Mouse (Mus musculus) ES-E14 (cell line): ENCODE measurements around the gene Foxe1. TPM values are rescaled to one million over a fixed set of nuclear protein-coding genes. Genes with fewer than 3 reads are reported as not detected.

Source experiments
- DNase-seq: peaks from one replicate; pipeline ENCODE4 v3.0.0-alpha.2; 2013; ENCODE audit warnings: low read depth, low spot score
- H3K27ac ChIP-seq: 2 replicates; pipeline ENCODE4 v1.5.1; 2012; ENCODE audit warnings: low read depth, mild to moderate bottlenecking, low read length, moderate library complexity, mixed read lengths; ENCODE audit not compliant: poor library complexity, insufficient read depth, severe bottlenecking
- H3K36me3 ChIP-seq: 2 replicates; pipeline ENCODE4 v1.6.1; 2012; ENCODE audit warnings: mild to moderate bottlenecking, low read length, moderate library complexity, mixed read lengths; ENCODE audit not compliant: control insufficient read depth, poor library complexity, insufficient read depth, severe bottlenecking
- H3K4me1 ChIP-seq, 2 experiments: fragments of 150-350 bp in 1 of 2; sonication (generic) in 1 of 2; 2 replicates each; pipeline ENCODE4 v1.6.1; 2012; ENCODE audit warnings: low read length in 2 of 2, mild to moderate bottlenecking in 1 of 2, mixed read lengths in 1 of 2; ENCODE audit not compliant: control insufficient read depth in 2 of 2, insufficient read depth in 2 of 2, poor library complexity in 1 of 2
- H3K4me3 ChIP-seq, 2 experiments: fragments of 150-350 bp in 1 of 2; sonication (generic) in 1 of 2; 2 replicates each; pipeline ENCODE4 v1.5.1; 2012; ENCODE audit warnings: low read length in 2 of 2, low read depth in 1 of 2, mild to moderate bottlenecking in 1 of 2, mixed read lengths in 1 of 2; ENCODE audit not compliant: insufficient read depth in 1 of 2, poor library complexity in 1 of 2, severe bottlenecking in 1 of 2
- H3K9ac ChIP-seq: 2 replicates; pipeline ENCODE4 v1.6.1; 2012; ENCODE audit warnings: low read depth, mild to moderate bottlenecking, low read length, mixed read lengths; ENCODE audit not compliant: poor library complexity, insufficient read depth, severe bottlenecking
- H3K9me3 ChIP-seq: fragments of 150-350 bp; sonication (generic); 2 replicates; pipeline ENCODE4 v1.6.1; 2012; ENCODE audit warnings: low read depth, mild to moderate bottlenecking, low read length; ENCODE audit not compliant: control insufficient read depth, insufficient read depth
- CHD2 ChIP-seq: IDR thresholded peaks from 2 replicates; pipeline ENCODE4 v1.6.1; 2014; ENCODE audit warnings: mild to moderate bottlenecking, low read depth, low read length, inconsistent platforms
- HCFC1 ChIP-seq: IDR thresholded peaks from 2 replicates; pipeline ENCODE4 v1.6.1; 2012; ENCODE audit warnings: low read length, inconsistent platforms, borderline replicate concordance; ENCODE audit not compliant: insufficient read depth
- MAFK ChIP-seq: IDR thresholded peaks from 2 replicates; pipeline ENCODE4 v1.6.1; 2014; ENCODE audit warnings: mild to moderate bottlenecking, low read depth, low read length, inconsistent platforms; ENCODE audit not compliant: insufficient read depth
- ZC3H11A ChIP-seq: IDR thresholded peaks from 2 replicates; pipeline ENCODE4 v1.6.1; 2012; ENCODE audit warnings: low read depth, mild to moderate bottlenecking, inconsistent platforms, low read length, borderline replicate concordance
- ZNF384 ChIP-seq: IDR thresholded peaks from 2 replicates; pipeline ENCODE4 v1.6.1; 2012; ENCODE audit warnings: low read depth, low read length, inconsistent platforms
- in situ Hi-C, 2 experiments: fragments of 600-800 bp; cut with MboI; formaldehyde crosslinking; loops; one replicate each; pipeline ENCODE4 v1.15.1; 2025; ENCODE audit warnings: low sequenced_read_pairs in 2 of 2, inconsistent platforms in 1 of 2; ENCODE audit not compliant: unreplicated experiment in 2 of 2
- total RNA-seq: library from RNA; depleted of rRNA; stranded (reverse); fragments of 300-350 nt; gene quantifications from 2 replicates; pipeline ENCODE4 v1.2.3, GENCODE M21; 2012

Foxe1 gene
- total RNA-seq, 1 experiment = 0.22 TPM

- H3K9ac ChIP-seq = no peak overlapping the region
- H3K27ac ChIP-seq = no peak overlapping the region
- no peaks in the 10 kb centered on the region for H3K9me3 ChIP-seq
- H3K4me1 ChIP-seq = no peaks in the 10 kb centered on the region
- no peak overlapping the region for H3K4me3 ChIP-seq
- DNase-seq = no peak
- TF ChIP-seq MAFK (no peak), ZC3H11A (no peak), HCFC1 (no peak), ZNF384 (no peak), CHD2 (no peak)
- in situ Hi-C loops = loop anchor here in 1 of 2 experiments (10.0 kb wide), 1 partner anchor 160 kb away; no protein-coding TSS in a partner anchor
- H3K36me3 ChIP-seq = no peaks in the 10 kb centered on the region
These were observed 21.0 kb downstream of the Foxe1 start for GRCm38 (mm10) chr4:46364360-46364759.

GRCm38 (mm10) chr4:46367487-46367959, 24.1 kb downstream of the Foxe1 start:
- no peak overlapping the region for H3K27ac ChIP-seq
- H3K36me3 ChIP-seq = no peaks in the 10 kb centered on the region
- peaks cover 0 to 6% of the 10 kb centered on the region in 2 experiments; a peak in 1 of 4 replicates for H3K4me1 ChIP-seq
- no peak overlapping the region; a peak in 1 of 4 replicates for H3K4me3 ChIP-seq
- TF ChIP-seq ZNF384 (no peak), CHD2 (no peak), HCFC1 (no peak), MAFK (no peak), ZC3H11A (no peak)
- no peak for DNase-seq
- in situ Hi-C loops = loop anchor here in 1 of 2 experiments (10.0 kb wide), 1 partner anchor 163 kb away; no protein-coding TSS in a partner anchor
- H3K9me3 ChIP-seq = no peaks in the 10 kb centered on the region
- no peak overlapping the region for H3K9ac ChIP-seq

- peaks cover 0 to 6% of the 10 kb centered on the region in 2 experiments; a peak in 1 of 4 replicates for H3K4me1 ChIP-seq
- H3K27ac ChIP-seq = no peak overlapping the region
- TF ChIP-seq HCFC1 (no peak), ZNF384 (no peak), MAFK (no peak), ZC3H11A (no peak), CHD2 (no peak)
- no peaks in the 10 kb centered on the region for H3K36me3 ChIP-seq
- no peak overlapping the region for H3K9ac ChIP-seq
- in situ Hi-C loops = loop anchor here in 1 of 2 experiments (10.0 kb wide), 1 partner anchor 164 kb away; no protein-coding TSS in a partner anchor
- H3K4me3 ChIP-seq = no peak overlapping the region
- no peaks in the 10 kb centered on the region for H3K9me3 ChIP-seq
- DNase-seq = no peak
These were observed 25.7 kb downstream of the Foxe1 start for GRCm38 (mm10) chr4:46369070-46369469.

- 0 out of 4 replicates have a peak overlapping the region, but pooled peaks of 1 of the 2 experiments have one; percentile 6 for H3K4me3 ChIP-seq
- H3K27ac ChIP-seq = no peak overlapping the region
- H3K4me1 ChIP-seq = peaks cover 0 to 7% of the 10 kb centered on the region in 2 experiments; a peak in 1 of 4 replicates
- no peak for DNase-seq
- in situ Hi-C loops = no loop called here
- H3K9ac ChIP-seq = no peak overlapping the region
- no peak for TF ChIP-seq HCFC1
- TF ChIP-seq MAFK = no peak
- TF ChIP-seq CHD2 = no peak
- TF ChIP-seq ZNF384 = no peak
- no peak for TF ChIP-seq ZC3H11A
- H3K36me3 ChIP-seq = no peaks in the 10 kb centered on the region
- H3K9me3 ChIP-seq = no peaks in the 10 kb centered on the region
These were observed 27.0 kb downstream of the Foxe1 start for GRCm38 (mm10) chr4:46370406-46370805.

- Histone ChIP-seq H3K27ac (no peak overlapping the region), H3K4me1 (peaks cover 0 to 7% of the 10 kb centered on the region in 2 experiments; a peak in 1 of 4 replicates), H3K4me3 (peak overlapping the region; percentile 63 to 68), H3K9ac (peak overlapping the region; percentile 70), H3K36me3 (no peaks in the 10 kb centered on the region), H3K9me3 (no peaks in the 10 kb centered on the region)
- DNase-seq = no peak
- no peak for TF ChIP-seq HCFC1
- no peak for TF ChIP-seq ZC3H11A
- no peak for TF ChIP-seq ZNF384
- TF ChIP-seq CHD2 = no peak
- TF ChIP-seq MAFK = no peak
- in situ Hi-C loops = no loop called here
These were observed 27.6 kb downstream of the Foxe1 start for GRCm38 (mm10) chr4:46371030-46371429.
